Mouse (Mus musculus) MEL (cell line): ENCODE results near the gene Tmem151b. TPM values are rescaled to one million over a fixed set of nuclear protein-coding genes. Genes with fewer than 3 reads are reported as not detected.
A peak's percentile ranks its signal among the peaks of the same experiment; 100 is the strongest.

ENCODE experiments used
- DNase-seq: peaks from one replicate; pipeline ENCODE4 v3.0.0; 2011; ENCODE audit warnings: low read depth, low spot score
- H3K27ac ChIP-seq: 2 replicates; pipeline ENCODE4 v1.5.1; 2012; ENCODE audit warnings: low read depth, mild to moderate bottlenecking, control low read depth, low read length, moderate library complexity; ENCODE audit not compliant: control insufficient read depth
- H3K27me3 ChIP-seq, 2 experiments: fragments of 150-350 bp in 1 of 2; sonication (generic) in 1 of 2; 2 replicates each; pipeline ENCODE4 v1.6.1; 2012; ENCODE audit warnings: low read length in 2 of 2, mild to moderate bottlenecking in 2 of 2, improper control_type of control experiment in 1 of 2, moderate library complexity in 1 of 2; ENCODE audit not compliant: insufficient read depth in 2 of 2, control insufficient read depth in 1 of 2
- H3K36me3 ChIP-seq, 2 experiments: 2 replicates each; pipeline ENCODE4 v1.6.1; 2012 to 2014; ENCODE audit warnings: low read length in 2 of 2, improper control_type of control experiment in 1 of 2, inconsistent platforms in 1 of 2, mild to moderate bottlenecking in 1 of 2; ENCODE audit not compliant: insufficient read depth in 2 of 2, control insufficient read depth in 1 of 2
- H3K4me1 ChIP-seq, 2 experiments: fragments of 150-350 bp in 1 of 2; sonication (generic) in 1 of 2; 2 replicates each; pipeline ENCODE4 v1.6.1; 2012; ENCODE audit warnings: low read length in 2 of 2, improper control_type of control experiment in 1 of 2, mild to moderate bottlenecking in 1 of 2; ENCODE audit not compliant: insufficient read depth in 2 of 2, control insufficient read depth in 1 of 2
- H3K4me3 ChIP-seq, 2 experiments: fragments of 150-350 bp in 1 of 2; sonication (generic) in 1 of 2; 2 replicates each; pipeline ENCODE4 v1.5.1; 2012; ENCODE audit warnings: low read depth in 2 of 2, low read length in 2 of 2, mild to moderate bottlenecking in 2 of 2, moderate library complexity in 2 of 2, control low read depth in 1 of 2, improper control_type of control experiment in 1 of 2; ENCODE audit not compliant: control insufficient read depth in 1 of 2, insufficient read depth in 1 of 2
- H3K79me2 ChIP-seq: 2 replicates; pipeline ENCODE4 v1.6.1; 2012; ENCODE audit warnings: mild to moderate bottlenecking, low read length, moderate library complexity; ENCODE audit not compliant: control insufficient read depth, poor library complexity, insufficient read depth
- H3K9ac ChIP-seq: 2 replicates; pipeline ENCODE4 v1.6.1; 2012; ENCODE audit warnings: low read depth, mild to moderate bottlenecking, control low read depth, low read length, moderate library complexity; ENCODE audit not compliant: control insufficient read depth, poor library complexity, severe bottlenecking
- H3K9me3 ChIP-seq: fragments of 150-350 bp; sonication (generic); replicated peaks from 2 replicates; pipeline ENCODE4 v1.6.1; 2012; ENCODE audit warnings: mild to moderate bottlenecking, low read length, improper control_type of control experiment, moderate library complexity; ENCODE audit not compliant: insufficient read depth
- BHLHE40 ChIP-seq: IDR thresholded peaks from 2 replicates; pipeline ENCODE4 v1.6.1; 2012; ENCODE audit warnings: low read depth, mild to moderate bottlenecking, inconsistent platforms, low read length, improper control_type of control experiment, borderline replicate concordance
- CHD2 ChIP-seq: IDR thresholded peaks from 2 replicates; pipeline ENCODE4 v1.6.1; 2011; ENCODE audit warnings: low read length, improper control_type of control experiment
- EP300 ChIP-seq, 2 experiments: IDR thresholded peaks; 2 replicates each; pipeline ENCODE4 v1.6.1; 2011; ENCODE audit warnings: improper control_type of control experiment in 2 of 2, low read length in 2 of 2, low read depth in 1 of 2, mild to moderate bottlenecking in 1 of 2
- ETS1 ChIP-seq: IDR thresholded peaks from 2 replicates; pipeline ENCODE4 v1.6.1; 2012; ENCODE audit warnings: low read depth, mild to moderate bottlenecking, inconsistent platforms, low read length, improper control_type of control experiment, moderate library complexity
- GATA1 ChIP-seq: IDR thresholded peaks from 2 replicates; pipeline ENCODE4 v1.6.1; 2011; ENCODE audit warnings: low read depth, low read length, improper control_type of control experiment
- MAX ChIP-seq: IDR thresholded peaks from 2 replicates; pipeline ENCODE4 v1.6.1; 2011; ENCODE audit warnings: low read length, improper control_type of control experiment
- MAZ ChIP-seq: IDR thresholded peaks from 2 replicates; pipeline ENCODE4 v1.6.1; 2012; ENCODE audit warnings: low read depth, mild to moderate bottlenecking, inconsistent platforms, low read length, improper control_type of control experiment
- MXI1 ChIP-seq: IDR thresholded peaks from 2 replicates; pipeline ENCODE4 v1.6.1; 2011; ENCODE audit warnings: mild to moderate bottlenecking, low read depth, low read length, improper control_type of control experiment
- MYB ChIP-seq: IDR thresholded peaks from 2 replicates; pipeline ENCODE4 v1.6.1; 2011; ENCODE audit warnings: mild to moderate bottlenecking, low read depth, low read length, improper control_type of control experiment
- NELFE ChIP-seq: IDR thresholded peaks from 2 replicates; pipeline ENCODE4 v1.6.1; 2011; ENCODE audit warnings: low read depth, low read length, improper control_type of control experiment
- NRF1 ChIP-seq: IDR thresholded peaks from 2 replicates; pipeline ENCODE4 v1.6.1; 2014; ENCODE audit warnings: low read depth, mild to moderate bottlenecking, inconsistent platforms, low read length, improper control_type of control experiment, moderate library complexity; ENCODE audit not compliant: poor library complexity, insufficient read depth, severe bottlenecking
- POLR2A ChIP-seq, 2 experiments: IDR thresholded peaks; 2 replicates each; pipeline ENCODE4 v1.6.1; 2011 to 2012; ENCODE audit warnings: low read length in 2 of 2, mild to moderate bottlenecking in 2 of 2, control low read depth in 1 of 2, improper control_type of control experiment in 1 of 2, low read depth in 1 of 2, moderate library complexity in 1 of 2; ENCODE audit not compliant: control insufficient read depth in 1 of 2, insufficient read depth in 1 of 2, poor library complexity in 1 of 2
- POLR2AphosphoS5 ChIP-seq: IDR thresholded peaks from 2 replicates; pipeline ENCODE4 v1.6.1; 2012; ENCODE audit warnings: low read depth, borderline replicate concordance, mild to moderate bottlenecking, inconsistent platforms, low read length, moderate library complexity, mixed read lengths
- RCOR1 ChIP-seq: IDR thresholded peaks from 2 replicates; pipeline ENCODE4 v1.6.1; 2012; ENCODE audit warnings: low read depth, mild to moderate bottlenecking, inconsistent platforms, low read length, improper control_type of control experiment
- TBP ChIP-seq: IDR thresholded peaks from 2 replicates; pipeline ENCODE4 v1.8.0; 2011; ENCODE audit warnings: low read depth, low read length, improper control_type of control experiment
- TCF12 ChIP-seq: IDR thresholded peaks from 2 replicates; pipeline ENCODE4 v1.6.1; 2014; ENCODE audit warnings: low read depth, mild to moderate bottlenecking, inconsistent platforms, low read length, improper control_type of control experiment, moderate library complexity
- USF1 ChIP-seq: IDR thresholded peaks from 2 replicates; pipeline ENCODE4 v1.6.1; 2014; ENCODE audit warnings: low read depth, mild to moderate bottlenecking, inconsistent platforms, low read length, improper control_type of control experiment, moderate library complexity
- USF2 ChIP-seq, 2 experiments: IDR thresholded peaks; 2 replicates each; pipeline ENCODE4 v1.6.1; 2011 to 2012; ENCODE audit warnings: improper control_type of control experiment in 2 of 2, low read length in 2 of 2, borderline replicate concordance in 1 of 2, inconsistent platforms in 1 of 2, low read depth in 1 of 2, mild to moderate bottlenecking in 1 of 2; ENCODE audit not compliant: insufficient read depth in 1 of 2
- ZC3H11A ChIP-seq: IDR thresholded peaks from 2 replicates; pipeline ENCODE4 v1.6.1; 2012; ENCODE audit warnings: low read depth, mild to moderate bottlenecking, inconsistent platforms, low read length, improper control_type of control experiment
- polyA plus RNA-seq, 2 experiments: library from polyadenylated mRNA; stranded (reverse) in 1 of 2; unstranded in 1 of 2; fragments of >175 nt in 1 of 2; fragments of >200 nt in 1 of 2; gene quantifications; 2 replicates each; pipeline versions ENCODE4 v1.2.1 to v1.2.4; 2012; ENCODE audit warnings: low replicate concordance in 2 of 2, low read depth in 1 of 2; ENCODE audit not compliant: insufficient read length in 2 of 2, insufficient read depth in 1 of 2, missing spikeins in 1 of 2
- total RNA-seq: library from RNA; depleted of rRNA; stranded (reverse); fragments of 300-350 nt; gene quantifications from 2 replicates; pipeline ENCODE4 v1.2.3, GENCODE M21; 2012

Gene Tmem151b
- total and polyA plus RNA-seq, 3 experiments: 0.15 to 1.1 TPM; not detected in 1

DNA sequence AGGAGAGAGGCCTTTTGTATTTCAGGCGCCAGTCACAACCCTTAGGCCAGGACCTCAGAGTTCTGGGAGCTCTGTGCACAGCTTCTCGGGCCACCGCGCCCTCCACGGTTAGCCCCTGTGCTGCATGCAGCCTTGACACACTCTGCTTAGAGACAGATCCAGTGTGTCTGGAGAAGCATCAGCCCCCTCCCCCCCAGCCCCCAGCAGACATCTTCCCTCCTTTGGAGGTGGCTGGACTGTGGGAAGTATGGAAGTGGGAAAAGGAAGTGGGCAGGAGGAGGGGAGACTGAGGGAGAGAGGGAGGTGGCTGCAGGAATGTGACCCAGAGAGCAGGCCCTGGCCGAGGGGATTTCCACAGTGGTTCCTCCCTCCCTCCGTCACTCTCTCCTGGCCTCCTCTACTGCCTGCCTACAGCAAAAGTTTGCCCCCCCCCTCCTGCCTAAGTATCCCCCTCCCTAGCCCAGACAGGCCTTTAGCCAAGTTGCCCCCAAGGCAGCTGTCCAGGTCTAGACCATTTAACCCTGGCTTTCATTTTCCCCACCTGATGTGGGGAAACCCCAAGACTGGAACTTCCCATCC is 7.9 kb upstream of the Tmem151b start:
- DNase-seq: no peak
- peak overlapping the region; percentile 33; the same call in 1 of the 2 replicates for H3K27ac ChIP-seq

DNA sequence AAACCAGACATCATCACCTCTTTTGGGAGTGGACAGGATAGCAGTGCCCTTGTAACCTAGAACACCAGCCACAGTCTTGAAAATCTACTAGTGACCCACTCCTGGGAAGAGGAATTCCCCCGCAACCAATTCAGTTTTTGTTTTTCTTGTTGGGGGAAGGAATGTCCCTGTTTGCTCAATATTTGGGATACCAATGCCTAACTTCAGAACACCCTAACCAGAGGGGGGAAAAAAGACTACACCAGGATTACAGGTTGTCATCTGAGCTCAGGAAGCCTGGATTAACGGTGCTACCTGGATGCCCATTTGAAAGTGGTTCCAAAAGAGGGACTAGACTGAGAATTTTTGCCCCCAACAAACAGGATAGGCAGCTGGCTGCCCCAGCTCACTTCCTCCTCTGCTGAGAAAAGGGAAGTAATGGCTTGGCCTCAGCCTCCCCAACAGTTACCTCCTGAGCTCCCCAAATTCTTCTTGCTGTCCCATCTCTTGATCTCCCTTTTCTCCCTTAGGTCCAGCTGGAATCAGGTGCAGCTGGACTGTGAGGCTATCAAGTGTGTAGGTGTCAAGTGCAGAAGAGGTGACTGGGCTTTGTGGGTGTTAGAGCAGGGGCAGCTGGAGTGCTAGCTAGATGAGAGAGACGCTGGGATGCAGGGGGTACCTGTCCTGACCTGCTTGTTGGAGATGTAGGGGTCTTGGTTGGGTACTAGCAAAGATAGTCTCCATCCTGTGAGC is 7.2 kb upstream of the Tmem151b start:
- peak overlapping the region; percentile 56 for H3K27ac ChIP-seq

More for the DNA sequence above, 7.9 kb upstream of the Tmem151b start:
- peak overlapping the region; percentile 35 to 43; a peak in 3 of 4 replicates for H3K4me3 ChIP-seq
- no peaks in the 10 kb centered on the region; the same call in 1 of the 2 replicates for H3K79me2 ChIP-seq
- TF ChIP-seq USF1: no peak
- no peak for TF ChIP-seq TCF12
- H3K27me3 ChIP-seq: no peaks in the 10 kb centered on the region
- H3K4me1 ChIP-seq: peaks cover 0 to 25% of the 10 kb centered on the region in 2 experiments; a peak in 3 of 4 replicates
- H3K9me3 ChIP-seq: no peaks in the 10 kb centered on the region
- peaks cover 0 to 11% of the 10 kb centered on the region in 2 experiments; a peak in 2 of 4 replicates for H3K36me3 ChIP-seq
- H3K9ac ChIP-seq: peak overlapping the region; percentile 45

DNA sequence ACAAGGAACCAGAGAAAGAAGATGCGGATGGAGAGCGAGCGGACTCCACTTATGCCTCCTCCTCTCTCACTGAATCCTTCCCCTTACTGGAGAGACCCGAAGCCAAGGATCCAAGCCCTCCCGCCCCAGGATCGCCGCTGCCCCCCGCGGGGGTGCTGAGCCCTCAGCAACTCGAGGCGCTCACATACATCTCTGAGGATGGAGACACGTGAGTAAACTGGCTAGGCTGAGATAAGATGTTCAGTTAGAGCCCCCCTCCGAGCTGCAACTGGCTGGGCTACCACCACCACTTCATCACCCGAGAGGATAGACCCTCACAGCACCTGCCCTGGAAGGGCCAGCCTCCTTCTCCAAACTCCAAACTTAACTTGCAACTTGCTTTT is 6.6 kb upstream of the Tmem151b start:
- H3K4me1 ChIP-seq: peaks cover 0 to 28% of the 10 kb centered on the region in 2 experiments; a peak in 3 of 4 replicates
- peaks cover 0 to 11% of the 10 kb centered on the region in 2 experiments; a peak in 2 of 4 replicates for H3K36me3 ChIP-seq
- H3K27ac ChIP-seq: peak overlapping the region; percentile 56
- peak; percentile 62 for DNase-seq
- H3K79me2 ChIP-seq: no peaks in the 10 kb centered on the region; the same call in 1 of the 2 replicates
- TF ChIP-seq POLR2AphosphoS5 (no peak), MAX (peak; percentile 62), NRF1 (no peak), GATA1 (0 out of 2 replicates have a peak, but pooled peaks have one; percentile 6), ETS1 (0 out of 2 replicates have a peak, but pooled peaks have one; percentile 12), BHLHE40 (peak; percentile 90), RCOR1 (no peak), TCF12 (0 out of 2 replicates have a peak, but pooled peaks have one; percentile 11), EP300 (IDR thresholded peaks at IDR 0.05; ENCODE audit: low read depth in 1 of 2, low read length in 2 of 2) (peak; percentile 18 to 44; a peak in 2 of 4 replicates), MYB (peak; percentile 46; the same call in 1 of the 2 replicates), USF1 (peak; percentile 63), POLR2A (IDR thresholded peaks at IDR 0.05; ENCODE audit: control insufficient read depth in 1 of 2, insufficient read depth in 1 of 2, low read depth in 1 of 2, low read length in 2 of 2, poor library complexity in 1 of 2) (no peak), NELFE (no peak), MAZ (peak; percentile 69; the same call in 1 of the 2 replicates), CHD2 (no peak), USF2 (IDR thresholded peaks at IDR 0.05; ENCODE audit: borderline replicate concordance in 1 of 2, insufficient read depth in 1 of 2, low read depth in 1 of 2, low read length in 2 of 2) (no peak), MXI1 (0 out of 2 replicates have a peak, but pooled peaks have one; percentile 51)
- H3K4me3 ChIP-seq: peak overlapping the region; percentile 61 to 85
- no peaks in the 10 kb centered on the region for H3K9me3 ChIP-seq
- peak overlapping the region; percentile 72 for H3K9ac ChIP-seq
- H3K27me3 ChIP-seq: no peaks in the 10 kb centered on the region

More for the DNA sequence above, 7.2 kb upstream of the Tmem151b start:
- Histone ChIP-seq H3K36me3 (peaks cover 0 to 11% of the 10 kb centered on the region in 2 experiments; a peak in 2 of 4 replicates), H3K9ac (peak overlapping the region; percentile 72), H3K79me2 (no peaks in the 10 kb centered on the region; the same call in 1 of the 2 replicates), H3K9me3 (no peaks in the 10 kb centered on the region), H3K4me1 (peaks cover 0 to 28% of the 10 kb centered on the region in 2 experiments; a peak in 3 of 4 replicates), H3K4me3 (peak overlapping the region; percentile 61 to 85), H3K27me3 (no peaks in the 10 kb centered on the region)
- TF ChIP-seq TBP: peak; percentile 51; the same call in 1 of the 2 replicates
- TF ChIP-seq ZC3H11A: no peak
- TF ChIP-seq POLR2AphosphoS5: no peak
- TF ChIP-seq ETS1: peak; percentile 44; the same call in 1 of the 2 replicates
- DNase-seq: peak; percentile 86
